Mouse (Mus musculus): ENCODE measurements at regions not wholly inside any gene's neighbourhood (a gene's known extent, or its start where the extent isn't known, plus 50 kb on each side); places are given as distances from the start of the nearest gene placed in this dataset.

DNA sequence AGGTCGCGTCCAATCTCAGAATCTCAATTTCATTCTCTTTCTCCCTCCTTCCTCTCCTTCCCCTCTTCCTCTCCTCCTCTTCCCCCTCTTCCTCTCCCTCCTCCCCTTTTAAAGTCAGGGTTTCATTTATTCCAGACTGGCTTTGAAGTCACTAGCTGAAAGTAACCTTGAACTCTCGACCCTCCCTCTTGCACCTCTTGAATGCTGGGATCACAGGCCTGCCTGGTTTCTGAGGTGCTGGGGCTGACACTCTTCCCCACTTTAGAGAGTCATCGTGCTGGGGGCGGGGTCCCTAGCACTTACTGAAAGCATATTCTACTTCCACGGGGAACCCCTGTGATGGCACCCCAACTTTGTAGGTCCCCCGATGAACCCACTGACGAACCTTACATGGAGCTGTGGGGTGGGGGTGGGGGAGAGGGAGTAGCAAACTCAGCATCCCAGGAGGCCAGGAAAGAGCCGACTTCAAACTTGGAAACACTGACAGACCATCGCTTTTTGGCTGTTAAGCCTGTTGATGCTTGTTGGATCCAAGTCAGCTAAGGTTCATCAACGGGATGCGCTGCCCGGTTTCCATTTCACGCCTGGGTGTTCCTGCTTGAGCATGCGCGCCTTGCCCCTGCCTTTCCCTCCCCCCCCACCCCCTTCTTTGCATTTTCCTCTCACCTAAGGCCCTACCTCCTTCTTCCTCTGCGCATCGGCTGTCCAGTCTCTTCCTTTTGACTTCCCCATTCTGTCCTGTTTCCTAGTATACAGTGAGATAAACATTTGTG lies 132.0 kb upstream of the Med13l start:
- Histone ChIP-seq H3K4me2 (no peak overlapping the region), H3K9me3 (replicated peaks) (no peaks in the 10 kb centered on the region), H3K27ac (ENCODE audit: poor library complexity, severe bottlenecking) (no peak overlapping the region), H3K36me3 (no peaks in the 10 kb centered on the region), H3K9ac (no peak overlapping the region), H3K4me3 (no peak overlapping the region), H3K4me1 (replicated peaks) (peaks cover 15% of the 10 kb centered on the region), H3K27me3 (replicated peaks) (0 out of 2 replicates have a peak, but pooled peaks cover 9% of the 10 kb centered on the region)
- WGBS: 70% methylated on average over 18 of the region's 18 CpGs
- ATAC-seq (ENCODE audit: insufficient number of reproducible peaks, low FRiP score): no peak

DNA sequence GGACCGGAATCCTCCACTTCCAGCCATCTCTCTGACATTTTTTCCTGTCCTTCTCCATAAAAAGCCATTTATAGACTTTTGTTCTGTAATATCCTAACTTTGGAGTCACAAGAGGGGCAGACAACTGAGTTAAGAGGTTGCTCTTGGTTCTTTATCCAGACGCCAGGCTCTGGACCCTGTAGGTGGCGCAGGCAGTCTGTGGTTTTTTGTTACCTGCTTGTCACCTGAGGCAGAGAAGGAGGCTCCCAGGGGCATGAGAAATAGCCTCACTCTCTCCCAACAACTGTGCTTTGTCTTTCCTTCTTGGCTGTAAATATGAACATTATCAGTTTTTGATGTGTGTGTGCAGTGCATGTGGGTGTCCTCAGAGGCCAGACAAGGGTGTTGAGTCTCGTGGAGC lies 126.9 kb upstream of the Med13l start:
- Histone ChIP-seq H3K4me2 (no peak overlapping the region), H3K4me3 (no peak overlapping the region), H3K4me1 (replicated peaks) (peaks cover 24% of the 10 kb centered on the region), H3K27me3 (replicated peaks) (peaks cover 32% of the 10 kb centered on the region), H3K9me3 (replicated peaks) (no peaks in the 10 kb centered on the region), H3K36me3 (no peaks in the 10 kb centered on the region), H3K9ac (no peak overlapping the region), H3K27ac (ENCODE audit: poor library complexity, severe bottlenecking) (no peak overlapping the region)
- 60% methylated on average over 4 of the region's 4 CpGs for WGBS
- no peak for ATAC-seq (ENCODE audit: insufficient number of reproducible peaks, low FRiP score)

GRCm38 (mm10) chr5:118434718-118435555 lies 125.5 kb upstream of the Med13l start:
- no peak overlapping the region for H3K9ac ChIP-seq
- no peak for ATAC-seq (ENCODE audit: insufficient number of reproducible peaks, low FRiP score)
- WGBS: 25% methylated on average over 20 of the region's 20 CpGs
- H3K4me2 ChIP-seq: peak overlapping the region; percentile 38
- peaks cover 30% of the 10 kb centered on the region for H3K27me3 ChIP-seq (replicated peaks)
- H3K9me3 ChIP-seq (replicated peaks): no peaks in the 10 kb centered on the region
- no peaks in the 10 kb centered on the region for H3K36me3 ChIP-seq
- H3K4me3 ChIP-seq: no peak overlapping the region
- peaks cover 24% of the 10 kb centered on the region for H3K4me1 ChIP-seq (replicated peaks)
- no peak overlapping the region for H3K27ac ChIP-seq (ENCODE audit: poor library complexity, severe bottlenecking)

GRCm38 (mm10) chr5:118435556-118435950 lies 124.9 kb upstream of the Med13l start:
- Histone ChIP-seq H3K9me3 (replicated peaks) (no peaks in the 10 kb centered on the region), H3K4me2 (peak overlapping the region; percentile 38), H3K27ac (ENCODE audit: poor library complexity, severe bottlenecking) (no peak overlapping the region), H3K4me1 (replicated peaks) (peaks cover 24% of the 10 kb centered on the region), H3K4me3 (no peak overlapping the region), H3K9ac (no peak overlapping the region), H3K36me3 (no peaks in the 10 kb centered on the region), H3K27me3 (replicated peaks) (peaks cover 30% of the 10 kb centered on the region)
- ATAC-seq (ENCODE audit: insufficient number of reproducible peaks, low FRiP score): no peak
- 30% methylated on average over 7 of the region's 7 CpGs for WGBS

DNA sequence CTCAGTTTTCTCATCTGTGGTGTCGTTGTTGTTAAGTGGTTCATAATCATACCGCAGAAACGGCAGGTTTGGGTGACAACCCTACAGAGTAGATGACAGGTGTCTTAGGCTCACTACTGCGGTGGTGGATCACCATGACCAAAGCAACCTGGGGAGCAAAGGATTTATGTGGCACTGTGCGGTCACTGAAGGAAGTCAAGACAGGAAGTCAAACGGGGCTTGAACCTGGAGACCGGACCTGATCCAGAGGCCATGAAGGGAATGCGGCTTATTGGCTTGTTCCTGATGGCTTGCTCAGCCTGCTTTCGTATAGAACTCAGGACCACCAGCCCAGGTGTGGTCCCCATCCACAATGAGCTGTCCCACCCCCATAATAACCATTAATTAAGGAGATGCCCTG lies 124.4 kb upstream of the Med13l start:
- Histone ChIP-seq H3K27ac (ENCODE audit: poor library complexity, severe bottlenecking) (no peak overlapping the region), H3K36me3 (no peaks in the 10 kb centered on the region), H3K9me3 (replicated peaks) (no peaks in the 10 kb centered on the region), H3K4me1 (replicated peaks) (peaks cover 24% of the 10 kb centered on the region), H3K4me2 (no peak overlapping the region), H3K27me3 (replicated peaks) (peaks cover 30% of the 10 kb centered on the region), H3K4me3 (no peak overlapping the region), H3K9ac (no peak overlapping the region)
- 21% methylated on average over 9 of the region's 9 CpGs for WGBS
- ATAC-seq (ENCODE audit: insufficient number of reproducible peaks, low FRiP score): no peak

DNA sequence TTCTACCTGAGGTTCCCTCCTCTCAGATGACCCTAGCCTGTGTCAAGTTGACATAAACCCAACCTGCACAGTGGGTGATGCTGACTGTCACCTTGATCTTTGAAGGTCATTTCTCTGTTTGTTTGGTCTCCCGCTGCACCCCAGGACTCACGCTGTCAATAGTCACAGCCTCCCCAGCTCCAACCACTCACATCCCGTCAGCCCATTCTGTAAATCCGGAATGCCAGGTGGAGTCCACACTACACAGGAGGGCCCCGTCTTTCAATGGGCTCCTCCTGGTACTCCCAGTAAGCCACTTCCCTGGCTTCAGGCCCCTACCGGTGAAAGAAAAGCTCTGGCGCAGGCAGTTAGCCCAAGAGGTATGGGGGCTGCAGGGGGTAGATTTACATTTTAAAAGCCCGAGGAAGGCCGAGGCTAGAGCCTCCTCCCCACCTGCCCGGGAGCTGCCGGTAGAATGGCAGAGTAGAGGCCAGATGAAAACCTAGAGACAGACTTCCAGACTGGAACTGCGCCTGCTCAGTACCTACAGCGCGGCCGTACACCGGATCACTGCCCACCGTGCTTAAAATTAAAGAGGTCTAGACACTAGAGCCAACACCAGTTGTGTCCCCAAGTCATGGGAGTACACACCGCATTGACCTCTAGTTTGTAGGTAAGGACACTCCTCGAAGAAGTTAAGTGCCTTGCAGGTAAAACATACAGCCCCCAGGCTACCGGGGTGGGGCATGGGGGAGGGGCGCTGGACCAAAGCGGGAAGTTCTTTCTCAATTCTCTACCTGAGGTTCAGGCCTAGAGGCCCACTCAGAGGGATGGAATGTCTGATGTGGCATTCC lies 123.8 kb upstream of the Med13l start:
- Histone ChIP-seq H3K27me3 (replicated peaks) (peaks cover 30% of the 10 kb centered on the region), H3K9ac (no peak overlapping the region; the same call in 1 of the 2 replicates), H3K4me2 (peak overlapping the region; percentile 56), H3K27ac (ENCODE audit: poor library complexity, severe bottlenecking) (no peak overlapping the region), H3K36me3 (no peaks in the 10 kb centered on the region), H3K4me3 (peak overlapping the region; percentile 22), H3K9me3 (replicated peaks) (no peaks in the 10 kb centered on the region), H3K4me1 (replicated peaks) (peaks cover 24% of the 10 kb centered on the region)
- WGBS: 13% methylated on average over 22 of the region's 22 CpGs
- no peak for ATAC-seq (ENCODE audit: insufficient number of reproducible peaks, low FRiP score)

DNA sequence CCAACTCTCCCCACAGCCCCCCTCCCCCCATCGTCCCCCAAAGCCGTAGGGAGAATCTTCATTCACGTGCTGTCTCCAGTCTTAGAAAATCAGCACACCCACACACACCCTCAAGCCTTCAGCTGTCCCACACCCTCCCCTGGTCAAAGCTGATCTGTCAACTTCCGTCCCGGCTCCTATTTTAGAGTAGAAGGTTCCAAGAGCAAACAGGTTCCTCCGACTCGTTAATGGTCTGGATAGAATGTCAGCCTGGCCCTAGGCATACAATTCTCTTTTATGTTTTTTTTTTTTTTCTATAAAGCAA lies 123.2 kb upstream of the Med13l start:
- Histone ChIP-seq H3K4me1 (replicated peaks) (peaks cover 24% of the 10 kb centered on the region), H3K36me3 (no peaks in the 10 kb centered on the region), H3K27ac (ENCODE audit: poor library complexity, severe bottlenecking) (no peak overlapping the region), H3K4me3 (no peak overlapping the region), H3K9me3 (replicated peaks) (no peaks in the 10 kb centered on the region), H3K27me3 (replicated peaks) (peaks cover 30% of the 10 kb centered on the region), H3K9ac (no peak overlapping the region), H3K4me2 (peak overlapping the region; percentile 56)
- 23% methylated on average over 7 of the region's 7 CpGs for WGBS
- no peak for ATAC-seq (ENCODE audit: insufficient number of reproducible peaks, low FRiP score)

DNA sequence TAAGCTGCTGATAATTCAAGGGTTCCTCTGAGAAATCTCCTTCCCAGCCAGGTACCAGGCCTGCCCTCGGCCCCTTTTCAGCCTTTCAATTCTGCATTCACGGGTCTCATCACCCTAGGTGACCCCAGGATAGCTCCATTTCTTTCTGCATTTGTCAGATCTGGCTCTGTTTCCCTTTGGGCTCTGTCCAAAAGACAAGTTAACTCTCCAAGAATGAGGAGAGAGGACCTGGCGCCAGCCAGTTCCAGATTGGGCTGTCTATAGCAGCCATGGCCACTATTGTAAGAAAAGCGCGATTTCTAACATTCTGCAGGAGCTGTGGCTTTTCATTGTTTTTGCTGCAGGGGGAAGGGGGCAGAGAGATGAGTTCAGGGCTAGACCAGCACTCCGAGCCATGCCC lies 122.5 kb upstream of the Med13l start:
- no peak for ATAC-seq (ENCODE audit: insufficient number of reproducible peaks, low FRiP score)
- Histone ChIP-seq H3K27ac (ENCODE audit: poor library complexity, severe bottlenecking) (no peak overlapping the region), H3K4me2 (no peak overlapping the region), H3K36me3 (no peaks in the 10 kb centered on the region), H3K4me3 (no peak overlapping the region), H3K4me1 (replicated peaks) (peaks cover 24% of the 10 kb centered on the region), H3K9me3 (replicated peaks) (no peaks in the 10 kb centered on the region), H3K27me3 (replicated peaks) (peaks cover 30% of the 10 kb centered on the region), H3K9ac (no peak overlapping the region)
- WGBS: 44% methylated on average over 6 of the region's 6 CpGs

GRCm38 (mm10) chr5:118444538-118445251 lies 115.8 kb upstream of the Med13l start:
- 17% methylated on average over 8 of the region's 8 CpGs for WGBS

GRCm38 (mm10) chr5:118445252-118445987 lies 115.1 kb upstream of the Med13l start:
- no peak for ATAC-seq (ENCODE audit: insufficient number of reproducible peaks, low FRiP score)
- peaks cover 21% of the 10 kb centered on the region for H3K4me1 ChIP-seq (replicated peaks)
- no peak overlapping the region for H3K9ac ChIP-seq
- no peaks in the 10 kb centered on the region for H3K36me3 ChIP-seq
- H3K4me2 ChIP-seq: no peak overlapping the region
- H3K27ac ChIP-seq (ENCODE audit: poor library complexity, severe bottlenecking): no peak overlapping the region
- 49% methylated on average over 10 of the region's 10 CpGs for WGBS
- 0 out of 2 replicates have a peak, but pooled peaks cover 2% of the 10 kb centered on the region for H3K27me3 ChIP-seq (replicated peaks)
- no peak overlapping the region for H3K4me3 ChIP-seq
- no peaks in the 10 kb centered on the region for H3K9me3 ChIP-seq (replicated peaks)

More at GRCm38 (mm10) chr5:118444538-118445251, 115.8 kb upstream of the Med13l start:
- H3K9ac ChIP-seq: no peak overlapping the region
- no peak overlapping the region for H3K4me3 ChIP-seq
- peaks cover 21% of the 10 kb centered on the region for H3K4me1 ChIP-seq (replicated peaks)
- H3K4me2 ChIP-seq: no peak overlapping the region
- no peaks in the 10 kb centered on the region for H3K36me3 ChIP-seq
- no peak for ATAC-seq (ENCODE audit: insufficient number of reproducible peaks, low FRiP score)
- no peaks in the 10 kb centered on the region for H3K9me3 ChIP-seq (replicated peaks)
- 0 out of 2 replicates have a peak, but pooled peaks cover 2% of the 10 kb centered on the region for H3K27me3 ChIP-seq (replicated peaks)
- no peak overlapping the region for H3K27ac ChIP-seq (ENCODE audit: poor library complexity, severe bottlenecking)

Measured in heart, embryonic 12.5 days (tissue).